Mouse (Mus musculus): ENCODE measurements around the gene Gm20696.

- TF ChIP-seq CTCF (IDR thresholded peaks at IDR 0.05; ENCODE audit: low read depth, low read length) (no peak), POLR2A (IDR thresholded peaks at IDR 0.05; ENCODE audit: borderline replicate concordance, low read depth, low read length) (no peak)
Measured at GRCm38 (mm10) chr6:99523109-99523632, 143.4 kb downstream of the Gm20696 start.

All from bone marrow macrophage, adult 2 months (primary cell).